Mouse (Mus musculus) stomach, postnatal 0 days (tissue): ENCODE results near the gene Kctd4.

Experiments
- CTCF ChIP-seq: IDR thresholded peaks from 2 replicates; pipeline ENCODE4 v1.5.1; 2016; ENCODE audit warnings: antibody characterized with exemption, low read depth, mild to moderate bottlenecking, moderate library complexity
- EP300 ChIP-seq: optimal IDR thresholded peaks from 2 replicates; pipeline ENCODE3; 2016; ENCODE audit warnings: antibody characterized with exemption

- TF ChIP-seq CTCF = no peak
- TF ChIP-seq EP300 = no peak
Observed at GRCm38 (mm10) chr14:75976107-75976506, 21.3 kb downstream of the Kctd4 start.
